Mouse (Mus musculus) neural tube, embryonic 12.5 days (tissue): Measurements from ENCODE around the gene Schip1. TPM values are rescaled to one million over a fixed set of nuclear protein-coding genes. Genes with fewer than 3 reads are reported as not detected.

Experiments
- ATAC-seq: fragments of 200-750 bp; cut with Nextera tagmentation; 2 replicates; pipeline ENCODE4 v1.8.0; 2017; ENCODE audit warnings: low read depth, mild to moderate bottlenecking, moderate TSS enrichment, moderate library complexity; ENCODE audit not compliant: low FRiP score
- H3K27ac ChIP-seq: fragments of 300-500 bp; sonication (generic); 2 replicates; pipeline ENCODE4 v1.5.1; 2016
- H3K27me3 ChIP-seq: fragments of 300-500 bp; sonication (generic); replicated peaks from 2 replicates; pipeline ENCODE4 v1.6.1; 2016; ENCODE audit warnings: mild to moderate bottlenecking
- H3K36me3 ChIP-seq: fragments of 300-500 bp; sonication (generic); 2 replicates; pipeline ENCODE4 v1.6.1; 2016; ENCODE audit warnings: mild to moderate bottlenecking
- H3K4me1 ChIP-seq: fragments of 300-500 bp; sonication (generic); 2 replicates; pipeline ENCODE4 v1.6.1; 2016
- H3K4me2 ChIP-seq: fragments of 300-500 bp; sonication (generic); replicated peaks from 2 replicates; pipeline ENCODE4 v1.6.1; 2016; ENCODE audit warnings: mild to moderate bottlenecking
- H3K4me3 ChIP-seq: fragments of 300-500 bp; sonication (generic); 2 replicates; pipeline ENCODE4 v1.5.1; 2016
- H3K9ac ChIP-seq: fragments of 300-500 bp; sonication (generic); 2 replicates; pipeline ENCODE4 v1.6.1; 2016; ENCODE audit warnings: mild to moderate bottlenecking
- H3K9me3 ChIP-seq: fragments of 300-500 bp; sonication (generic); 2 replicates; pipeline ENCODE4 v1.6.1; 2016; ENCODE audit warnings: mild to moderate bottlenecking
- WGBS: fragments of 180-500 bp; shearing (Covaris S2); methylation state at CpG from one replicate; pipeline ENCODE4 v1.1.7; 2016; 5-methylcytosine and 5-hydroxymethylcytosine counted together
- polyA plus RNA-seq: library from polyadenylated mRNA; unstranded; fragments of >200 nt; fragmentation: Nextera tagmentation; extraction: Ambion mirVana; gene quantifications from 2 replicates; pipeline ENCODE4 v1.2.1, GENCODE M21; 2016

Gene Schip1
- polyA plus RNA-seq, 1 experiment from 2014 or later = 113 TPM

DNA sequence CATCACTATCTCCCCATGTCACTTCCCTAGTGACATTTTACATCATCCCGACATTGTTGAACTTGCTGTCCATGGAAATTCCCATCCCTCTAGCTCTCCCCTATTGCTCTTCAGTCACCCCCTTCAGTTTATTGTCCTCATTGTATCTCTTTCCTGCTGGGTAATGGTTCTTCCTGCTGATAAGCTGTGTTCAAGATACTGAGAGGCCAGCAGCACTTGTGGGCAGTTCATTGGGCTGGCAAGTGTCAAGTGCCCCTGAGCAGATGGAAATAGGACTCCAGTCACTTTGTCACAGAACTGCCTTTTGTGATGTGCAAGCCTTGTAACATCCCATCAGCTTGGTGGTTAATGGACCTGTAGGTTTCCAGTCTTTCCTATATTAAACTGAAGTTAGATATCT is 241.0 kb downstream of the Schip1 start:
- H3K36me3 ChIP-seq = no peaks in the 10 kb centered on the region
- WGBS = 3% methylated on average over 1 of the region's 1 CpGs
- H3K9me3 ChIP-seq = no peaks in the 10 kb centered on the region
- H3K27me3 ChIP-seq = no peaks in the 10 kb centered on the region
- no peak overlapping the region for H3K27ac ChIP-seq
- H3K4me3 ChIP-seq = no peak overlapping the region
- no peaks in the 10 kb centered on the region for H3K4me1 ChIP-seq
- H3K4me2 ChIP-seq = no peak overlapping the region
- no peak overlapping the region for H3K9ac ChIP-seq
- ATAC-seq = no peak

DNA sequence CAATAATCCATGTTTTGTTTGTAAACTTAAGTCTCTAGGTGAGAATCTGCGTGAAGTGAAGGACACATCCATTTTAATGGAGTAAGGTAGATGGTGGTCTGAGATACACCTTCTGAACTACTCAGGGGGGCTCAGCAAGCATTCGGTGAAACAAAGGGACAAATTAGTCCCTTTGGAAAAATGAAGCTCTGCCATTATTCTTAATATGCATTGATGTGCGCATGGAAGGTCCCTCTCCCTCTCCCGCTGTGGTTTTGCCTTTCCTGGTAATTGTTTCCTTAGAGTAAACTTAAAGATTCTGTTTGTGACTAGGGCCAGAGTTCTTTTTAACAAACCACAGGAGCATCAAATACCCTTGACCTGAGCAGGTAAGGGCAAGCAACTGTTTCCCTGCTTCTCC is 242.1 kb downstream of the Schip1 start:
- H3K4me2 ChIP-seq = no peak overlapping the region
- H3K4me3 ChIP-seq = no peak overlapping the region
- no peak overlapping the region for H3K27ac ChIP-seq
- ATAC-seq = no peak
- WGBS = 32% methylated on average over 4 of the region's 4 CpGs
- no peaks in the 10 kb centered on the region for H3K36me3 ChIP-seq
- H3K27me3 ChIP-seq = no peaks in the 10 kb centered on the region
- H3K9ac ChIP-seq = no peak overlapping the region
- H3K4me1 ChIP-seq = no peaks in the 10 kb centered on the region
- no peaks in the 10 kb centered on the region for H3K9me3 ChIP-seq

DNA sequence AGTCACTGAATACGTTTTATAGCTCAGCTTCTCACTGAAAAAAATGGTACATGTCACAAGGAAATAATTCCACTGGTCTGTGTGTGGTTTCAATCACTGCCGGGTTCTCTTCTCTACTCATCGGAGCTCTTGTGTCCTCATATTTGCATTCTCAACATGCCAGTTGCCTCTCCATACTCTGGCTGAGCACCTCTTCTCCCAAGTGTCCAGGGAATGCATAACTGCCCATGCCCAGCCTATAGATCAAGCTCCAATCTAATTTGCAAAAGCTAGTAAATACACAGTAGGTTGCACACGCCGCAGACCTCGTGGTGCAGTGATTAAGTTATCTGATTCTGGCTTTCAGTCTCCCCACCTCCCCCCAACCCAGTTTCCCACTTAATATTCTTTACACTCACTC is 261.0 kb downstream of the Schip1 start:
- Histone ChIP-seq H3K36me3 (no peaks in the 10 kb centered on the region), H3K27me3 (no peaks in the 10 kb centered on the region), H3K27ac (no peak overlapping the region), H3K4me1 (no peaks in the 10 kb centered on the region), H3K9ac (no peak overlapping the region), H3K4me2 (no peak overlapping the region), H3K4me3 (no peak overlapping the region), H3K9me3 (no peaks in the 10 kb centered on the region)
- WGBS = 75% methylated on average over 6 of the region's 6 CpGs
- ATAC-seq = no peak

DNA sequence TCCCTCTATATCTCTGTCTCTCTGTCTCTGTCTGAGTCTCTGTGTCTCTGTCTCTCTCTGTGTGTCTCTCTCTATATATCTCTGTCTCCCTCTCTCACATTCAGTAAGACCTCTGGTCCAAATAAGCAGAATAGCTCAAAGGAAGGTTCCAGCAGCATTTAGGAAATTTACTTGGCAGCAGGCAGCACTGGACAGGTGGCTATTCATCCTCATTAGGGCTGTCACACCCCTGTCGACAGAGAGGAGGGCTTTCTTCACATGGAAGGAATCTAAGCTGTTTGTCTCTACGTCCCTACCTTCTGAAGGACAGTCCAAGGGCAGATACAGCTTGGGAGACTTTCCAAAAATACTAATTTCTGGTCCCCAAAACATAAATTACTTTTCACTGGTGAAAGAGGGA is 267.9 kb downstream of the Schip1 start:
- no peak for ATAC-seq
- Histone ChIP-seq H3K9ac (no peak overlapping the region), H3K4me2 (no peak overlapping the region), H3K36me3 (no peaks in the 10 kb centered on the region), H3K4me3 (no peak overlapping the region), H3K4me1 (no peaks in the 10 kb centered on the region), H3K27ac (no peak overlapping the region), H3K9me3 (no peaks in the 10 kb centered on the region), H3K27me3 (no peaks in the 10 kb centered on the region)
- 64% methylated on average over 2 of the region's 2 CpGs for WGBS

DNA sequence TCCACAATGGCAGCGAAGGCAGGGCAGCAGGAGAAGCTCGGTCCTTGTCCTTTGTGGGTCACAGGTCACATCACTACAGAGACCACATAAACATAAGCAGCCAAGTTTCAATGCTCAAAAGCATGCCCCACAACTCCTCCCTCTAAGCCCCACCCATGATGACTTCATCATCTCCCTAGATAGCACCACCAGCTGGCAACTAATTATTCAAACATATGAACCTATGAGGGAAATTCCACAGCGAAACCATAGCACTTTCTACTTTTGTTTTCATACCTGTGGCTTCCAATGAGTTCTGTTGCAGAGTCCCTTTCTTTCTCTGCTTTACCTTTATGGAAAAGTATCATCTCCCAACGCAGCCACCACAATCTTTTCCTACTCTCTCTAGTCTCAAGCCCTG is 270.9 kb downstream of the Schip1 start:
- Histone ChIP-seq H3K9ac (no peak overlapping the region), H3K9me3 (no peaks in the 10 kb centered on the region), H3K4me1 (no peaks in the 10 kb centered on the region), H3K36me3 (no peaks in the 10 kb centered on the region), H3K27ac (no peak overlapping the region), H3K4me2 (no peak overlapping the region), H3K4me3 (no peak overlapping the region), H3K27me3 (no peaks in the 10 kb centered on the region)
- WGBS = 91% methylated on average over 4 of the region's 4 CpGs
- ATAC-seq = no peak

DNA sequence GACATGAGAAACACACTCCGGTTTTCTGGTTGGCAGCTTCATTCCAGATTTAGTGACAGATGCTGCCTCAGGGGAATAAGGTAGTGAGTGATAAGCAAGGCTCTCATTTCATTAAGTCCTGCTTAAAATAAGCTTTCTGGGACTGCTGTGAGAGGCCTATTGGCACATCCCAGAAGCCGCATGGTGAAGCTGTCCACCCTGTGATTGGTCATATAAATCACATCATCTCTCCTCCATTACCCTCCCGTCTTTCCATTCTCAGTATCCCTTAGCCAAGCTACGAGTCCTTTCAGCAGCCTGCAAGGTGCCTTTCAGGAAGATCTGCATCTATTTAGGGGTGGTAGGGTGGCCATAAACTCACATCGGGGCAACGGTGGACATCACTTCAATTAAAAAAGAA is 286.0 kb downstream of the Schip1 start:
- H3K36me3 ChIP-seq = no peaks in the 10 kb centered on the region
- ATAC-seq = no peak
- no peaks in the 10 kb centered on the region for H3K4me1 ChIP-seq
- H3K9me3 ChIP-seq = no peaks in the 10 kb centered on the region
- no peaks in the 10 kb centered on the region for H3K27me3 ChIP-seq
- no peak overlapping the region for H3K9ac ChIP-seq
- no peak overlapping the region for H3K4me3 ChIP-seq
- no peak overlapping the region for H3K27ac ChIP-seq
- 57% methylated on average over 6 of the region's 6 CpGs for WGBS
- no peak overlapping the region for H3K4me2 ChIP-seq

DNA sequence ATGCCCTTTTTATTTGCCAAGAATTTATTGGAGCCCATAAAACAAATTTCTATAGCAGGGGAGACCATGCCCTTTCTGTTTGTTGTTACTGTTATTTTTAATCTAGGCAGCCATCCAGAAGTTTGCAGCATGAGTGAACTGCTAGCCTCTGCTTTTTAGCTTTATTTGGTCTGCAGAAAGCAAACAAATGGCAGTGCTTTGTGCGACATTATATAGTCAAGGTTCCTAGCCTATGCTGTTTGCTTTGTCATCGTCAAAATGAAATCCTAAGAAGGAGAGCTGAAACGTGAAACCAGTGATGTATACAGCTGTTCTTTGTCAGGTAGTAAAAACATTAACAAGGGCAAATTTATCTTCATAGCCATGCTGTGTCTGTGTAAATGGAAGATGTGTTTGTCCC is 286.9 kb downstream of the Schip1 start:
- no peak for ATAC-seq
- Histone ChIP-seq H3K4me3 (no peak overlapping the region), H3K27me3 (no peaks in the 10 kb centered on the region), H3K4me2 (no peak overlapping the region), H3K27ac (no peak overlapping the region), H3K36me3 (no peaks in the 10 kb centered on the region), H3K9ac (no peak overlapping the region), H3K4me1 (no peaks in the 10 kb centered on the region), H3K9me3 (no peaks in the 10 kb centered on the region)
- 43% methylated on average over 3 of the region's 3 CpGs for WGBS

DNA sequence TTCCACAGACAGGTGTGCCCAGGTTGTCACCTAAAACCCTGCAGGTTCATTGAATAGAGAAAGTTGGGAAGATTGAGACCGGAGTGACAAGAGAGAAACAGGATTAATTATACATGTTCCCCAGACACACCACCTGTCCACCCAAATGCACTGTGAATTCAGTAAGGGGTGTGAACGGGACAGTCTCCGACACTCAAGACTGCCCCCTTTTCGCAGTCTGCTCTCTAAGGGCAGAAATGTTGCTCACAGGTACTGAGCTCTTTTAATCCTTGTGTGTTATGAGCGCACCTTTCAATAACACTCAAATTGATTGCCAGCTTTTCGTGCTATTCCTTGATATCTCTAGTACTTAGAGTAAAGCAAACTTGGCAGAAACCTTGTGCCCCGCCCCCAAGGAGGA is 288.4 kb downstream of the Schip1 start:
- Histone ChIP-seq H3K4me1 (no peaks in the 10 kb centered on the region), H3K4me3 (no peak overlapping the region), H3K9ac (no peak overlapping the region), H3K9me3 (no peaks in the 10 kb centered on the region), H3K36me3 (no peaks in the 10 kb centered on the region), H3K4me2 (no peak overlapping the region), H3K27me3 (no peaks in the 10 kb centered on the region), H3K27ac (no peak overlapping the region)
- WGBS = 90% methylated on average over 7 of the region's 7 CpGs
- ATAC-seq = no peak

DNA sequence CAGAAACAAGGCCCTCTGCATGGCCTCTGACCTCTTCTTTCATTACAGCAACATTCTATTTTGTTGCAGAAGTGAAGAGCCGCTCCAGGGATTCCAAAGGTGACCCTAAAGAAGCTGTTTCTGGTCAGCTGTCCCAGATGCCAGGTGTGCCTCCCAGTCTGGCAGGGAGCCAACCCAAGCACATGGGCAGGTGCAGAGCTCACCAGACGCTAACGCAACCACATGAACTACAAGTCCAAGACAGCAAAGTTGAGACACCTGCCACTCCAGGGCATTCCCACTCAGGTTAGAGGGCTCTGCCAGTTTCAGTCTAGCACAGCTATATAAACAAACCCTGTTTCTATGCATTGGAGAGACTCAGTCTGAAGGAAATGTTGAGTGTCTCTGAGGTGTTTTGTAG is 288.9 kb downstream of the Schip1 start:
- 76% methylated on average over 3 of the region's 3 CpGs for WGBS
- Histone ChIP-seq H3K4me1 (no peaks in the 10 kb centered on the region), H3K4me2 (no peak overlapping the region), H3K9me3 (no peaks in the 10 kb centered on the region), H3K36me3 (no peaks in the 10 kb centered on the region), H3K27me3 (no peaks in the 10 kb centered on the region), H3K9ac (no peak overlapping the region), H3K27ac (no peak overlapping the region), H3K4me3 (no peak overlapping the region)
- ATAC-seq = no peak

DNA sequence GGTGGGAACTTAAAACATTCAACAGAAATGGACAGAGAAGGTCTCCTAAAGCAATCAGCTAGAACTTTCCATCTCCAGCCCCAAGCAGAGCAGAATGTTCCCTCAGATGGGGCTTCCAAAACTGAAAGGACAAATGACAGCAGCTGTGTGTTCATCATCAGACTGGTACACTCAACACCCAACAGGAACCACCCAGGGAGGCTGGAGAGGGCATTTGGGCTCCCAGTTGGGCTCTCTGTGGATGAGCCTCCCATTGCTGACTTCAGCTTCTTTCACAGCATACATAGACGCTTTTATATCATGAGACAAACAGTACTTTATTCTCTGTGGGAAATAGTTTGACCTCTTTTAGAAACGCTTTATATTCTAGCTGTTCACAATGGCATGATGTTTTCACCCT is 291.9 kb downstream of the Schip1 start:
- ATAC-seq = no peak
- Histone ChIP-seq H3K27ac (no peak overlapping the region), H3K36me3 (no peaks in the 10 kb centered on the region), H3K9ac (no peak overlapping the region), H3K4me2 (no peak overlapping the region), H3K9me3 (no peaks in the 10 kb centered on the region), H3K4me1 (no peaks in the 10 kb centered on the region), H3K27me3 (no peaks in the 10 kb centered on the region), H3K4me3 (no peak overlapping the region)
- 90% methylated on average over 2 of the region's 2 CpGs for WGBS

DNA sequence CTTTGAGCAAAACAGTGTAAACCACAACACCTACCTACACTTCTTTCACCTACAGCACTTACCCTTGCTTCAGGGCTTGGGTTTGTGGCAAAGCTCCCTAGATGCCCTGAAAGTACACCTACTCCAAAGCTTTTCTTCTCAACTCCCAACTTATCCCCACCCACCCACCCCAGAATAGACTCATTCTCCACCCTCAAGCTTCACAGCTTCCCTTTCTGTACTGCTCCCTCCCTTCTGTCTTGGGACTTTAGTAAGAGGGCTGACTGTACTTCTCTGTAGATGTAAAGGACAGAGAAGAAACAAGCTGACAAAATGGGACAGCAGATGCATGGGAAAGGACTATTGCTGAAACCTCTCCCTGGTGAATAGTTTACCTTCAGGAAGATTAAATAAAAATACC is 303.4 kb downstream of the Schip1 start:
- H3K9me3 ChIP-seq = no peaks in the 10 kb centered on the region
- no peak overlapping the region for H3K4me3 ChIP-seq
- H3K4me1 ChIP-seq = no peaks in the 10 kb centered on the region
- no peak for ATAC-seq
- H3K9ac ChIP-seq = no peak overlapping the region
- H3K27me3 ChIP-seq = no peaks in the 10 kb centered on the region
- no peak overlapping the region for H3K4me2 ChIP-seq
- no peak overlapping the region for H3K27ac ChIP-seq
- H3K36me3 ChIP-seq = no peaks in the 10 kb centered on the region

DNA sequence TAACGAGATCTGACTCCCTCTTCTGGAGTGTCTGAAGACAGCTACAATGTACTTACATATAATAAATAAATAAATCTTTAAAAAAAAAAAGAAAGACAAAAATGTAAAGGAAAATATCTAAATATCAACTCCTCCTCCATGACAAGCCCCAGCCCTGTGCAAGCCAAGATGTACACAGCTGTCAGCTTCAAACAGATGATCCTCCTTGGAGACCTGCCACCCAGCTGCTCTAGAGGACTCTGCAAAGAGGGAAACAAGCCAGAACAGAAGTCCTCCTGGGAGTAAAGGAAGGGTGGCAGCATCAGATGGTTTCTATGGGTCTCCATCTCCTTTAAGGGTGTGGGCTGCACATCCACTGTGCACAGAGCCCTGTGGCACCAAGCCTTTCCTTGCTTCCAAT is 308.3 kb downstream of the Schip1 start:
- Histone ChIP-seq H3K27ac (no peak overlapping the region), H3K4me3 (no peak overlapping the region), H3K27me3 (no peaks in the 10 kb centered on the region), H3K9me3 (no peaks in the 10 kb centered on the region), H3K4me2 (no peak overlapping the region), H3K4me1 (no peaks in the 10 kb centered on the region), H3K9ac (no peak overlapping the region), H3K36me3 (no peaks in the 10 kb centered on the region)
- 67% methylated on average over 1 of the region's 1 CpGs for WGBS
- no peak for ATAC-seq

DNA sequence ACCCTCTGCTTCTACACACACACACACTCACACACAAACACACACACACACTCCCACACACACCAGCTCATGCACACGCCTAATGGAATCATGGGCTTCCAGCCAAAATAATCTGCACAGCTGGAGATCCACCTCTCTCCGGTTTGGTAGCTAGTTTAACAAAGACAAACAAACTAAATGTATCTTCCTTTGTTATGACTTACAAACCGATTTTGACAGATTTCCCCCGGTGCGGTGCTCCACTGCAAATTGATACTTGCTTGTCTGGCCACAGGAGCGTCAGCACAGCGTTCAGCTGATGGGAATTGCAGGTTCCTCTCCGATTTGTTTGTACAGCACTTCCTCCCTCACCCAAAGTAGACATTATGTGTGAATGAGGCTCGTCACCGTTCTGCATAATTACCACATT is 310.5 kb downstream of the Schip1 start:
- Histone ChIP-seq H3K4me1 (no peaks in the 10 kb centered on the region), H3K4me2 (no peak overlapping the region), H3K36me3 (no peaks in the 10 kb centered on the region), H3K27me3 (no peaks in the 10 kb centered on the region), H3K27ac (no peak overlapping the region), H3K9ac (no peak overlapping the region), H3K9me3 (no peaks in the 10 kb centered on the region), H3K4me3 (no peak overlapping the region)
- no peak for ATAC-seq
- WGBS = 58% methylated on average over 10 of the region's 10 CpGs
